Mouse (Mus musculus): ENCODE data around the gene Dgkz. TPM values are rescaled to one million over a fixed set of nuclear protein-coding genes. Genes with fewer than 3 reads are reported as not detected.

Gene Dgkz
- polyA plus RNA-seq (2012; ENCODE audit: insufficient read depth, insufficient read length, missing spikeins): 129 and 144 TPM in 2 replicates

DNA sequence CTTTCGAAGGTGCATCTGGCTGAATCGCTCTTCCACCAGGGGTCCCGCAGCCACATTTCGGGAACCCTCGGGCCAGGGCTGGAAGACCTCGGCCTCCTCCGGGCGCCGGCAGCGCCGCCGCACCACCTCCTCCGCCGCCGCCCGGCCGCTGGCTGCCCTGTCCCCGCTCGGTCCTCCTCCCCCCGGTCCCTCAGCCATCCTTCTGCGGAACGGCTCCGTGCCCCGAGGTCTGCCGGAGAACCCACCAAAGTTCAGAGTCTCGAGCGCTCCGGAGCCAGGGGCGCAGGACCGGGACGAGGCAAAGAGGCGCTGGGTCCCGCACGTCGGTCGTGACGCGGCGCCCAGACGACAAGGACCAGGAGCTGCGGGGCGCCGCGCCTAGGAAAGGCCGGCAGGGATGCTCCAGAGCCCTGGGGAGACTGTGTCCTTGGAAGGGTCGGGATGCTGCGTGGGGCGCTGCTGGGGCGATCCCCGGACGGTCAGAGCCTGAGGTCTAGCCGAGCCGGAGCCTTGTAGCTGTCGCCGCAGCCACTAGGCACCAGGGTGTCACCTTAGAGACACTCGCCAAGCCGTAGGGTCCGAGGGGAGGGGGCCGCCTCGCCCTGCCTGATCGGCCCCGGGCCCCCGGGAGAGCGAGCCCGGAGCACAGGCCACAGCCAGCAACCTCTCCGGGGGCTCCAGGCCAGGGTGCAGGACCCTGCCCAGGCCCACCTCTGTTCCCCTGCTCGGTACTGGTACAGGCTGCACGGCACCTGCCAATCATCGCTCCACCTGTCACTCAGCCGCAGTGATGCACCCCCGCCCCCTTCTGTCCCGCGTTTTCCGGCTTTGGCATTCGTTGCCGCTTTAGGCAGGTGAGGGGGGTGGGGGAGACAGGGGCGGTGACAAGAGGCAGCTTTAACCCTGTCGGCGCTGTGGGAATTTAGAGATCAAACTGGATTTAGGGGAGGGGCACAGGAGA, at the start of gene Dgkz:
TSS of gene Dgkz (minus strand) at position 284 of the 961 bp plus-strand sequence.
- no peak within 1 kb of the TSS for H3K27ac ChIP-seq (ENCODE audit: insufficient read depth, low read depth, low read length)
- peaks cover 32% of the 10 kb centered on the region for H3K4me1 ChIP-seq (ENCODE audit: control insufficient read depth, insufficient read depth, low read length)
- TF ChIP-seq CTCF (IDR thresholded peaks at IDR 0.05; ENCODE audit: low read depth, low read length) (no peak), POLR2A (IDR thresholded peaks at IDR 0.05; ENCODE audit: borderline replicate concordance, low read depth, low read length) (no peak)
- peak within 1 kb of the TSS; percentile 32 for H3K4me3 ChIP-seq (ENCODE audit: insufficient read depth, low read length)

DNA sequence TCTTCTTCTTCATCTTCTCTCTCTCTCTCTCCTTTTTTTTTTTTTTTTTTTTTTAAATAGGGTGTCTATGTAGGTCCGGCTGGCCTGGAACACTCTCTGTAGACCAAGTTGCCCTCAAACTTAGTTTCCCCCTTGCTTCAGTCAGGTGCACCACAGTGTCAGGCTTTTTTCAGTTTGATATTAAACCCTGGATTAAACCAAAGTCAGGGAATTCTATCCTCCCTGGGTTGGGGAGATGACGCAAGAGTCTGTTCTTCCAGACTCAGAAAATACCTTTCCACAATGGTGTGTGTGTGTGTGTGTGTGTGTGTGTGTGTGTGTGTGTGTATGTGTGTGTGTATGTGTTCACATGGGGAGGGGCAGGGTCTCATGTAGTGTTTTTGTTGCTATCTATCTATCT, 49.5 kb upstream of the Dgkz start:
- Histone ChIP-seq H3K4me1 (ENCODE audit: control insufficient read depth, insufficient read depth, low read length) (0 out of 2 replicates have a peak, but pooled peaks cover 2% of the 10 kb centered on the region), H3K27ac (ENCODE audit: insufficient read depth, low read depth, low read length) (no peak overlapping the region), H3K4me3 (ENCODE audit: insufficient read depth, low read length) (no peak overlapping the region)
- TF ChIP-seq POLR2A (IDR thresholded peaks at IDR 0.05; ENCODE audit: borderline replicate concordance, low read depth, low read length) (no peak), CTCF (IDR thresholded peaks at IDR 0.05; ENCODE audit: low read depth, low read length) (no peak)

- TF ChIP-seq CTCF (IDR thresholded peaks at IDR 0.05; ENCODE audit: low read depth, low read length) (no peak), POLR2A (IDR thresholded peaks at IDR 0.05; ENCODE audit: borderline replicate concordance, low read depth, low read length) (no peak)
- Histone ChIP-seq H3K4me3 (ENCODE audit: insufficient read depth, low read length) (peak within 1 kb of the TSS; percentile 53), H3K4me1 (ENCODE audit: control insufficient read depth, insufficient read depth, low read length) (0 out of 2 replicates have a peak, but pooled peaks cover 2% of the 10 kb centered on the region), H3K27ac (ENCODE audit: insufficient read depth, low read depth, low read length) (no peak within 1 kb of the TSS)
Measured at GRCm38 (mm10) chr2:92024274-92024672, 48.6 kb upstream of the Dgkz start, which contains the start of gene Creb3l1. Creb3l1 (minus strand) TSS chr2:92024502.

DNA sequence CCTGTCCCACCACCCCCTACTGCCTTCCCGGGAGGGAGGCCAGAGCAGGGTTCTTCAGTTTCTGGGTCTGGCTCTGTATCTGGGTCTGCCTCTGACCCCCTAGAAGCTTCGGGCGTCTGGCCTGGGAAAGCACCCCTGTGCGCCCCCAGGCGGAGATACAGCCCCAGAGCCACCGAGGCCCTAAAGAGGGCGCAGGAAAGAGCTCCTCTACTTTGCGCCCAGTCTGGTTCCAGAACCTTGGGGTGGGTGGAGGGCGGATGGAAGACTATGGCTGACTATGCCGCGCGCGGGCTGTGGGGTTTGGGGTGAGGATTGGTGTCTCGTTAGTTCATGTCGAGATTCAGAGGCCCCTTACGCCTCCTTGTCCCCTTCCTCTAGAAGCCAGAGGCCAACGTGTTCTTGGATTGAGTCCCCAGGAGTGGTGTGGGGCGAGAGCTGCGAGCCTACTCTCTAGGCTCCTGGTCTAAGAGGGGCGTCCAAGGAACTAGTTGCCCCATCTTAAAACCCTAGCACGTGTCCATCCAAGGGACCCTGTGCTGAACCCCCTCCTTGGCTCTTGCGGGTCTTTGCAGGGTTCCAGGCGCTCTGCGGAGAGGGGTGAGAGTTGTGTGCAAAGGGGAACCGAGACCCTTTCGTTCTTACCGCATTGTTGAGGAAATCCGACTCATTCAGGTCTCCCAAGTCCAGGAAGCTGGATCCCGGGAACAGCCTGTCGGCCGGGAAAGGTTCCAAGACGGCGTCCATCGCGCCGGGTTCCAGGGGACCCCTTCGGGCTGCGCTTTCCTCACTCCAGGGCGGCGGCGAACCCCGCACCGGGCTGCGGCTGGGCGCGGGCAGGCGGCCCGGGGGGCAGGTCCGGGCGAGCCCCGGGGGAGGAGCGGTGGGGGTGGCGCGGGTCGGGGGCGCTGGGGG, 48.0 kb upstream of the Dgkz start:
- TF ChIP-seq POLR2A (IDR thresholded peaks at IDR 0.05; ENCODE audit: borderline replicate concordance, low read depth, low read length) (no peak), CTCF (IDR thresholded peaks at IDR 0.05; ENCODE audit: low read depth, low read length) (peak; percentile 13; the same call in 1 of the 2 replicates)
- Histone ChIP-seq H3K4me1 (ENCODE audit: control insufficient read depth, insufficient read depth, low read length) (0 out of 2 replicates have a peak, but pooled peaks cover 2% of the 10 kb centered on the region), H3K4me3 (ENCODE audit: insufficient read depth, low read length) (peak overlapping the region; percentile 53), H3K27ac (ENCODE audit: insufficient read depth, low read depth, low read length) (no peak overlapping the region)

GRCm38 (mm10) chr2:92020676-92021265, 45.1 kb upstream of the Dgkz start:
- no peak overlapping the region for H3K27ac ChIP-seq (ENCODE audit: insufficient read depth, low read depth, low read length)
- H3K4me1 ChIP-seq (ENCODE audit: control insufficient read depth, insufficient read depth, low read length): peaks cover 5% of the 10 kb centered on the region; the same call in 1 of the 2 replicates
- H3K4me3 ChIP-seq (ENCODE audit: insufficient read depth, low read length): no peak overlapping the region
- TF ChIP-seq CTCF (IDR thresholded peaks at IDR 0.05; ENCODE audit: low read depth, low read length) (no peak), POLR2A (IDR thresholded peaks at IDR 0.05; ENCODE audit: borderline replicate concordance, low read depth, low read length) (no peak)

- Histone ChIP-seq H3K4me1 (ENCODE audit: control insufficient read depth, insufficient read depth, low read length) (peaks cover 3% of the 10 kb centered on the region; the same call in 1 of the 2 replicates), H3K27ac (ENCODE audit: insufficient read depth, low read depth, low read length) (no peak overlapping the region), H3K4me3 (ENCODE audit: insufficient read depth, low read length) (no peak overlapping the region)
- TF ChIP-seq POLR2A (IDR thresholded peaks at IDR 0.05; ENCODE audit: borderline replicate concordance, low read depth, low read length) (no peak), CTCF (IDR thresholded peaks at IDR 0.05; ENCODE audit: low read depth, low read length) (no peak)
Measured at GRCm38 (mm10) chr2:92017440-92017839, 41.8 kb upstream of the Dgkz start.

DNA sequence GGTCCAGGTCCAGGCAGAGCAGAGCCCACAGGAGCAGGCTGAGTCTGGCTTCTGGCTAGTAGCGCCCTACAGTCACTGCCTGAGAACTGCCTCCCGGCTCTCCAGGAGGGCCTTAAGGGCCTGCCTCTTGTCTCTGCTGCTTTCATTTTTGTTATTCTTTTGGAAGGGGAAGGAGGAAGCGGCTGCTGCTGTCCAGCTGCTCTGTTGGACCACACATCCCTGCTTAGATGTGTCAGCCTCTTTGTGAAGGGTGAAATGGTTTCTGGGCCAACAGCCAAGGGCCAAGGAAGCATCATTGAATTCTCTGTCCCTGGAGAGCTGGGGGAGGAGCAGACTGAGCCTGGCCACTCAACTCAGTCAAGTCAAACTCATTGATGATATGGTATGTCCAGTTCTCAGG, 41.3 kb upstream of the Dgkz start:
- peaks cover 3% of the 10 kb centered on the region for H3K4me1 ChIP-seq (ENCODE audit: control insufficient read depth, insufficient read depth, low read length)
- no peak for TF ChIP-seq POLR2A (IDR thresholded peaks at IDR 0.05; ENCODE audit: borderline replicate concordance, low read depth, low read length)
- no peak for TF ChIP-seq CTCF (IDR thresholded peaks at IDR 0.05; ENCODE audit: low read depth, low read length)
- no peak overlapping the region for H3K4me3 ChIP-seq (ENCODE audit: insufficient read depth, low read length)
- H3K27ac ChIP-seq (ENCODE audit: insufficient read depth, low read depth, low read length): no peak overlapping the region

- Histone ChIP-seq H3K4me1 (ENCODE audit: control insufficient read depth, insufficient read depth, low read length) (peaks cover 3% of the 10 kb centered on the region), H3K4me3 (ENCODE audit: insufficient read depth, low read length) (no peak overlapping the region), H3K27ac (ENCODE audit: insufficient read depth, low read depth, low read length) (no peak overlapping the region)
- TF ChIP-seq POLR2A (IDR thresholded peaks at IDR 0.05; ENCODE audit: borderline replicate concordance, low read depth, low read length): no peak
- no peak for TF ChIP-seq CTCF (IDR thresholded peaks at IDR 0.05; ENCODE audit: low read depth, low read length)
Measured at GRCm38 (mm10) chr2:92014891-92015290, 39.2 kb upstream of the Dgkz start.

GRCm38 (mm10) chr2:92014248-92014647, 38.6 kb upstream of the Dgkz start:
- no peak overlapping the region for H3K4me3 ChIP-seq (ENCODE audit: insufficient read depth, low read length)
- no peak for TF ChIP-seq CTCF (IDR thresholded peaks at IDR 0.05; ENCODE audit: low read depth, low read length)
- no peak for TF ChIP-seq POLR2A (IDR thresholded peaks at IDR 0.05; ENCODE audit: borderline replicate concordance, low read depth, low read length)

More at GRCm38 (mm10) chr2:92014248-92014647, 38.6 kb upstream of the Dgkz start:
- Histone ChIP-seq H3K27ac (ENCODE audit: insufficient read depth, low read depth, low read length) (no peak overlapping the region), H3K4me1 (ENCODE audit: control insufficient read depth, insufficient read depth, low read length) (peaks cover 3% of the 10 kb centered on the region)
